In the genomic region with DNA sequence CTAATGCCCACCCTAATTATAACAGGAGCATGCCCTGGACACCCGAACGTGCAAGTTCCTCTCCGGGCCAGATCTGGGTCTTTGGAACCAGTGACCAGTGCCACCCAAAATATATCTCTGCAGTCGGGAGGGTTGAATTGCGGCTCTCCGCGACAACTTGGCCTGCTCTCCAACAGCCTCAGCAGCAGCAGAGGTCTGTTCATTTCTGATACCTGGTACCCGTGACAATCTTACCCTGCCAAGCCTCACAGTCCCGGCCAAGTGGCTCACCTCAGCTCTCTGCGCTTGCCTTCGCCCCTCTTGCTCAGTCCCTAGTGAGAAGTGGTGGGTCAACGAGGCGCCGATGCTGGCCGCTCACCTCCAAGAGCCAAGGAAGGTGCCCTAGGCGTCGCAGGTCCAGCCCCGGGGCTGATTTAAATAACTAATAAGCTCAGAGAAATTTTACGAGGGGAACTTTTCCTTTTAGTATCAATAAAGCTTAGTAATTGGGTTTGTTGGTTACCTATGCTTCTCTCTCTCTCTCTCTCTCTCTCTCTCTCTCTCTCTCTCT, we compare ENCODE assay signal across 8 mouse cellular contexts. TPM values are rescaled to one million over a fixed set of nuclear protein-coding genes. Genes with fewer than 3 reads are reported as not detected.
DNase-seq lines count a peak whose midpoint lies in the region; ATAC-seq and TF ChIP-seq lines count a peak whose summit lies in the region.

A gene (minus strand): TSS at position 500 of the 550 bp plus-strand sequence.

- no peak for DNase-seq in heart, postnatal 14 days
- DNase-seq in ZHBTc4 (ENCODE audit: low read depth, low spot score) = peak; percentile 32
- DNase-seq in heart, postnatal 0 days (ENCODE audit: low spot score) = no peak
- no peak for DNase-seq in spleen, postnatal 10 days (ENCODE audit: low spot score in 2 of 2)
- no peak for DNase-seq in yolk sac, embryonic 10.5 days (ENCODE audit: low spot score)
- no peak for DNase-seq in ovary, adult 18-20 months (ENCODE audit: low spot score)

- WGBS in heart, embryonic 15.5 days = 2% methylated on average over 19 of the region's 19 CpGs
- 3% methylated on average over 19 of the region's 19 CpGs for WGBS in heart, postnatal 0 days
- WGBS in limb, embryonic 12.5 days = under 1% methylated on average over 19 of the region's 19 CpGs

- no peak for TF ChIP-seq EP300 in heart, postnatal 0 days (IDR thresholded peaks at IDR 0.05; ENCODE audit: low read depth)

- H3K27ac ChIP-seq in heart, embryonic 15.5 days = no peak within 1 kb of the TSS
- H3K27ac ChIP-seq in heart, postnatal 0 days (ENCODE audit: low read depth) = no peak within 1 kb of the TSS
- H3K27ac ChIP-seq in limb, embryonic 12.5 days = no peak within 1 kb of the TSS

- H3K4me2 ChIP-seq in heart, embryonic 15.5 days = peak within 1 kb of the TSS; percentile 51
- H3K4me2 ChIP-seq in heart, postnatal 0 days (ENCODE audit: low read depth, low read length) = peak within 1 kb of the TSS; percentile 8; the same call in 1 of the 2 replicates
- peak within 1 kb of the TSS; percentile 53 for H3K4me2 ChIP-seq in limb, embryonic 12.5 days

- H3K9me3 ChIP-seq in heart, embryonic 15.5 days (replicated peaks) = no peaks in the 10 kb centered on the region
- no peaks in the 10 kb centered on the region for H3K9me3 ChIP-seq in heart, postnatal 0 days (replicated peaks; ENCODE audit: control insufficient read depth, low read length)
- no peaks in the 10 kb centered on the region for H3K9me3 ChIP-seq in limb, embryonic 12.5 days

- no peaks in the 10 kb centered on the region for H3K36me3 ChIP-seq in heart, embryonic 15.5 days
- H3K36me3 ChIP-seq in heart, postnatal 0 days (replicated peaks; ENCODE audit: control insufficient read depth, insufficient read depth, low read length) = no peaks in the 10 kb centered on the region
- H3K36me3 ChIP-seq in limb, embryonic 12.5 days = no peaks in the 10 kb centered on the region

- ATAC-seq in heart, embryonic 15.5 days (replicated peaks; ENCODE audit: insufficient number of reproducible peaks, insufficient read depth, low FRiP score, low read depth) = no peak
- ATAC-seq in heart, postnatal 0 days (ENCODE audit: insufficient read depth, low read depth) = no peak
- no peak for ATAC-seq in limb, embryonic 12.5 days (ENCODE audit: insufficient number of reproducible peaks, insufficient read depth, low FRiP score, low TSS enrichment, low read depth)

- H3K9ac ChIP-seq in heart, embryonic 15.5 days = no peak within 1 kb of the TSS
- no peak within 1 kb of the TSS for H3K9ac ChIP-seq in heart, postnatal 0 days (replicated peaks; ENCODE audit: low read depth, low read length)
- 0 out of 2 replicates have a peak within 1 kb of the TSS, but pooled peaks have one; percentile 2 for H3K9ac ChIP-seq in limb, embryonic 12.5 days (replicated peaks)

- TF ChIP-seq CTCF in heart, postnatal 0 days (IDR thresholded peaks at IDR 0.05; ENCODE audit: low read depth) = no peak

- peaks cover 80% of the 10 kb centered on the region for H3K27me3 ChIP-seq in heart, embryonic 15.5 days
- H3K27me3 ChIP-seq in heart, postnatal 0 days (ENCODE audit: control insufficient read depth, insufficient read depth, low read length) = peaks cover 88% of the 10 kb centered on the region
- peaks cover 74% of the 10 kb centered on the region for H3K27me3 ChIP-seq in limb, embryonic 12.5 days

- intact Hi-C loops in heart, postnatal 14 days (cut with DNase I) = loop anchor here (5.0 to 10.0 kb wide), 3 partner anchors 229 to 1753 kb away; a partner anchor contains a TSS

- H3K4me3 ChIP-seq in heart, embryonic 15.5 days = peak within 1 kb of the TSS; percentile 33
- H3K4me3 ChIP-seq in heart, postnatal 0 days (ENCODE audit: low read depth, low read length) = peak within 1 kb of the TSS; percentile 24
- peak within 1 kb of the TSS; percentile 27 for H3K4me3 ChIP-seq in limb, embryonic 12.5 days (replicated peaks)

- peaks cover 30% of the 10 kb centered on the region for H3K4me1 ChIP-seq in heart, embryonic 15.5 days (replicated peaks)
- no peaks in the 10 kb centered on the region for H3K4me1 ChIP-seq in heart, postnatal 0 days (ENCODE audit: control insufficient read depth, insufficient read depth)
- peaks cover 30% of the 10 kb centered on the region for H3K4me1 ChIP-seq in limb, embryonic 12.5 days (replicated peaks)

RNA-seq across cellular contexts. Expression of the gene that starts here (rescaled TPM):
- polyA plus RNA-seq in heart, embryonic 15.5 days (2015; fragmentation: Nextera tagmentation; extraction: Ambion mirVana) = 0.10 and 0.18 TPM in 2 replicates
- under 1 TPM; 0.49 to 0.69 TPM for total RNA-seq in heart, postnatal 14 days (2021)
- total RNA-seq in heart, postnatal 0 days (2014; rRNA removed; ENCODE audit: low replicate concordance) = not detected in 2 replicates
- polyA plus RNA-seq in heart, postnatal 0 days (2015; fragmentation: Nextera tagmentation; extraction: Ambion mirVana) = 0.05 and 0.12 TPM in 2 replicates
- 1.9 and 2.1 TPM in 2 replicates for polyA plus RNA-seq in limb, embryonic 12.5 days (2016; fragmentation: Nextera tagmentation; extraction: Ambion mirVana)
